Mouse (Mus musculus): Measurements from ENCODE around the gene Picalm. TPM values are rescaled to one million over a fixed set of nuclear protein-coding genes. Genes with fewer than 3 reads are reported as not detected.

Gene Picalm
- total RNA-seq, 2 experiments from 2014 or later: 800 to 1,102 TPM

DNA sequence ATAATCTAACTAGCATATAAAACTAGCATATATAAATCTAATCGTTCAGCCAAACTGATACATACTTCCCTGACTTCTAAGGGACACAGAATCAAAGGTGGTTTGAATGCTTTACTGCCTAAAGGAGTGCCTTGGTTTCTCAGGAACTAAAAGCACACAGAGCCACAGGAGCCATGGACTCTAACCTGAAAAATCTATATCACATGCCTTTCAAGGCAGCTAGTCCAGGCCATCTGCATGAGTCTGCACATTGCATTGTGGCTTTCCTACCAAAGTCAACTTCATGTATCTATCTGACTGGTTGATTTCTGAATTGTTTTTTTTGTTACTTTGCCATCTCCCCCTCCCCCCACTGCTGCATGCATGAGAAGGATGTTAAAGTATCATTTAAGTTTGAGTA, 50.6 kb downstream of the Picalm start:
- no peak for ATAC-seq (replicated peaks; ENCODE audit: low FRiP score, poor library complexity, severe bottlenecking)

DNA sequence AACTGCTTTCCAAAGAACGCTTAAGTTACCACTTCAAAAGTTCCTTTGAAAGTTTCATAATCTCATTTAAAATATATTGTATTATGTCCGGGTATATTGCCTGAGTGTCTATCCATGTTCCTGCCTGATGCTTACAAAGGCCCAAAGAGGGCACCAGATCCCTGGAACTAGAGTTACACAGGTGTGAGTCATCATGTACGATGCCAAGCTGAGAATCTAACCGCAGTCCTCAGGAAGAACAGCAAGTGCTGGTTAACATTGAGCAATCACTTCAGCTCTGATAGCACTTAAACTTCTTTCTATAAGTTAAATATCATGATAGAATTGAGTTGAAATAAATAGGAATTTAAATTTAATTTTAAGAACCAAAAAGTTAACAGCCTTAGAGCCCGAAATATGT, 70.2 kb downstream of the Picalm start:
- no peak for ATAC-seq (replicated peaks; ENCODE audit: low FRiP score, poor library complexity, severe bottlenecking)

DNA sequence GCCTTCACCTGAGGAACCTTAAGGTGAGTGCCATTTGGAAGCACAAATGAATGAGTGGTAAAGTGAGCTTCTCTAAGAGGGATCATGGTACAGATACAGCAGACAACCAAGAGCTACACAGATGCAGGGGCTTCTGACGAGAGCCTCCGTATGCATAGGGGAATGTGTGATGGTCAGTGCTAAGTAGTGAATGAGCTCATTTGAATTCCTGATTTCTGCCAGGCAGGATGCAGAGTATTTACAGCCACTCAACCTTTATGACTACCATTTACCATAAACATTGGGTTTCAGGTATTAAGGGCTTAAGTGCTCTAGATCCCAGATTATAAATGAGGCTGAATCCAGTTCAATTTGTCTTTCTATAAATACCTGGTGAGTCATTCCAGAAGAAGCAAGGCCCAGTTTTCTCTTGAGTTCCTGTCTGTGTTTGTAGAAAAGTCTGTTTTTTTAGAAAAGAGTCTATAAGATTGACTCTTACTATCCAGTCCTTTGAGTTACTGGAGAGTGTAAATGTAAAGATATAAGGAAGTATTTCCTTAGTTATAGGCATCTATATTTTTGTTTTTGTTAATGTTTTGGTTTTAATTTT, 72.0 kb downstream of the Picalm start:
- no peak for ATAC-seq (replicated peaks; ENCODE audit: low FRiP score, poor library complexity, severe bottlenecking)

DNA sequence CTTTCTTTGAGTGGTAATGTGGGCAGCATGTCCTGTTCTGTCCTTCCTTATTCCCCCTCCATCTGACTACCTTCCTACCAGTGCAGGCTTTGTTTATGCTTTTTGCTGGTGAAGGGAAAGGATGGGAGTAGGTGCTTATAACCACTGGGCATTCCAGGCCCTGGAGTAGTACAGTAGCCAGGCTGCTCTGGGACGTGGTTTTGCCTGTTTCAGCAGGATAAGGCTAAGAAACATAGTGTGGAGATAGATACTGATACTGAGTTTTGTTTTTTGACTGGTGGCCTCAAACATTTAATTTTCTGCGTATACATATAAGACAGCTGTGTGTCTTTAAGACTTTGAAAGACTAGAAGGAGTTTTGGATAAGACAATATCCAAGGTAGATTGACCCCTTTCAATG, 73.9 kb downstream of the Picalm start:
- no peak for ATAC-seq (replicated peaks; ENCODE audit: low FRiP score, poor library complexity, severe bottlenecking)

DNA sequence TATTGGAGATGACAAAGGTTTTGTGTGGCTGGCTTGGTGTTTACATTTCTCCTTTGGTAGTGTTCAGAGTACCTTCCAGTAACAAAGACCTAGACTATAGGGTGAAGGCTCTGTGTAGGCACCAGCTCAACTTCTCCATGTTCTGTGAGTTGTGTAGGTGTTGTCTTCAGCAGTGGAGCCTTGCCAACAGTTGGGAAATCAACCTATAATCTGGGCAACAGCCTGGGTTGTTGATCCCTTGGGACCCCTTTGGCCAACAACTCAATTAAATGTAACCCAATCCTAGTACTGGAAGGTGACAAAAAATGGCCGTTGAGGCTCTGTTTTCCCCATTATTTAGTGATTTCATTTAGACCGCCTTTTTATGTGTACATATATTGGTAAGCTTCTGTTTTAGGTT, 80.1 kb downstream of the Picalm start:
- no peak for ATAC-seq (replicated peaks; ENCODE audit: low FRiP score, poor library complexity, severe bottlenecking)

DNA sequence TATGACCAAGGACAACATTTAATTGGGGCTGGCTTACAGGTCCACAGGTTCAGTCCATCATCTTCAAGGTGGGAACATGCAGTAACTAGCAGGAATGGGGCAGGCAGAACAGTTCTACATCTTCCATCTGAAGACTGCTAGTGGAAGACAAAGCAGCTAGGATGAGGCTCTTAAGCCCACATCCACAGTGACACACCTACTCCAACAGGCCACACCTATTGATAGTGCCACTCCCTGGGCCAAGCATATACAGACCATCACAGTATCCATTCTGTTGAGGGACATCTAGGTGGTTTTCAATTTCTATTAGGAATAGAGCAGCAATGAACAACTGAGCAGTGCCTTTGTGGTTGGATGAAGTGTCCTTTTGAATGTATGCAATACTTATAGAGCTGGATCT, 80.9 kb downstream of the Picalm start:
- no peak for ATAC-seq (replicated peaks; ENCODE audit: low FRiP score, poor library complexity, severe bottlenecking)

DNA sequence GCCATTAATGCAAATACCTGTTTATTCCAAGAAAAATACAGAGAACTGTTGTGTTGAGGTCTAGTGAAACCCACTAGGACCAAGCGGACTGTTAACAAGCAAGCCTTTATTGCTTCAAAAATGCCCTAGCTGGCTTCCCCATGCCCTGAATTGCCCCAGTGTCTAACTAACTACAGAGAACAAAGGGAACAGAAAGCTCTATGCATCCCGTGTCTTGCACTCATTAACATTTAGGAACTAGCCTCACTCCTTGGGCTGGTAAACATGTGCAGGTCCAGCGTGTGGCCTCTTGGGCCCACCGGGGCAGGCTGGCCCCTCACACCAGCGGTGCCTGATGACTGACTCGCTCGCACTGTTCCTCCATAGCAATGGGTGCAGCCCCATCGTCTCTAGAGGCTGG, 86.5 kb downstream of the Picalm start:
- ATAC-seq (replicated peaks; ENCODE audit: low FRiP score, poor library complexity, severe bottlenecking): no peak

DNA sequence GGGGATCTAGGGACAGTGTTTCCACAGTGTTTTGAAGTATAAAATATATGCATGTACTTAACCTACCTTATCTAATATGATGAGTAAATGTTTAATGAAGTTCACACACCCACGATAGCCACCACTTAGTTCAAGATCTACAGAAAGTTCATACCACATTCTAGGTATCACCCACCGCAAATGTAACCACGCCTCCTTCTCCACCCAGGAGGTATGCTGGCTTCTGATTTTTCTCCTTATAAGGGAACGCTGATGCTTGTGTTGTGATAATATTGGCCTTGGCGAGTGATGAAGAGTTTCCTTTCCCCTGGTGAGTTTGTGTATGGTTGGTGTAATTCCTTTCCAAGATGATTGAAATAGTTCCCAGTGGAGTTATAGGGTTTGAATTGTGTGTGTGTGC, 88.1 kb downstream of the Picalm start:
- ATAC-seq (replicated peaks; ENCODE audit: low FRiP score, poor library complexity, severe bottlenecking): no peak

DNA sequence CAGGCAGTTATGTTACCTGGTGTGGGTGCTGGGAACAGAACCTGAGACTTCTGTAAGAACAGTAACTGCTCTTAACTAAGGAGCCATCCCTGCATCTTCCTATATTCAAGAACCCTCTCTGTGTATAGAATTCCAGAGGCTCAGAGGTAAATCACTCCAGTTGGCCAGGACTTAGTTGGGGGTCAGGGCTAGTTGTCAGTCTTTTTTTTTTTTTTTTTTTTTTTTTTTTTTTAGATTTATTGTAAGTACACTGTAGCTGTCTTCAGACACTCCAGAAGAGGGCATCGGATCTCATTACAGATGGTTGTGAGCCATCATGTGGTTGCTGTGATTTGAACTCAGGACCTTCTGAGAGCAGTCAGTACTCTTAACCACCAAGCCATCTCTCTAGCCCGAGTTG, 91.5 kb downstream of the Picalm start:
- no peak for ATAC-seq (replicated peaks; ENCODE audit: low FRiP score, poor library complexity, severe bottlenecking)

DNA sequence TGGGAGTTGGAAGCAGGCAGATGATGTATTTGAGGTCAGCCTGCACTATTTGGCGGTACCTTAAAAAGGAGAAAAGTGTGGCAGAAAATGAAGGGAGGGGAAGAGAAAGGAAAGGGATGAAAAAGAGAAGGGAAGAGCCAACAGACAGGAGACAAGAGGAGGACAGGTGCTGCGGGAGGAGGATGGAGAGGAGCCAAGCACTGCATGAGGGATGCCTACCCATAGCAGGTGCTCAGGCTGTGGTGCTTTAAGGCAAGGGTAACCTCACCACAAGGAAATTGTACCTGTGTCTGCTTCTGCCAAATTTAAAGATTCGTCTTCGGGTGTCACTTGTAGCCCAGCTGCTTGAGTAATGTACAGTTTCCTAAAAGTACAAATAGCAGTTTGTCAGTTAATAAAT, 98.1 kb downstream of the Picalm start:
- ATAC-seq (replicated peaks; ENCODE audit: low FRiP score, poor library complexity, severe bottlenecking): no peak

DNA sequence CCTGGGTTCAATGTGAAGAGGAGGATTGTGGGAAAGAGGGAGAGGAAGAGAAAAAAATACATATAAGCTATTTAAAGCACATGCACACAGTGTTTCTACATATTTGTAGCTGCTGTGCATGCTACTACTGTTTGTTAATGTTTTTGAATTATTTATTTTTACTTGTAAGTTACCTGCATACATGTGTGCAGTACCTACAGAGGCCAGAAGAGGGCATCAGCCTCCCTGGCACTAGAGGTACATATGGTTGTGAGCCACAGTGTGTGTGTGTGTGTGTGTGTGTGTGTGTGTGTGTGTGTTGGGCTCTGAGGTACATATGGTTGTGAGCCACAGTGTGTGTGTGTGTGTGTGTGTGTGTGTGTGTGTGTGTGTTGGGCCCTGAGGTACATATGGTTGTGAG, 98.9 kb downstream of the Picalm start:
- ATAC-seq (replicated peaks; ENCODE audit: low FRiP score, poor library complexity, severe bottlenecking): peak; percentile 53

DNA sequence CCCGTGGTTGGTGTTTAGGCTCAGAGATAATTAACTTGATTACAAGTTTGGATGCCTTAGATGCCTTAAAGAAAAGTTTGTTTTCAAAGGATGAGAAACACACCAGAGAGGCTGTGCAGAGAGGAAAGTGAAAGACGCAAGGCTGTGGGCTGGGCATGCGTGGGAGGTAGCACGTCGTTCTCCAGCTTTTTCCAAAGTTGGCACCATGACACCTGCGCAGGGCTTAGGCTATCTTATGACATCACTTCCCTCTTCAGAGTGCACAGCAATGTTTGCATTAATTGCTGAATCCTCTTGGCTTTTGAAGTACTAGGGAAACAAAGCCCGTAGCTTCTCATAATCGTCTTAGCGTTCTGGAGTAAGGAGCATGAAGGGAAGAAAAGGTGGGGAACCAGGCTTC, 101.4 kb downstream of the Picalm start:
- no peak for ATAC-seq (replicated peaks; ENCODE audit: low FRiP score, poor library complexity, severe bottlenecking)

DNA sequence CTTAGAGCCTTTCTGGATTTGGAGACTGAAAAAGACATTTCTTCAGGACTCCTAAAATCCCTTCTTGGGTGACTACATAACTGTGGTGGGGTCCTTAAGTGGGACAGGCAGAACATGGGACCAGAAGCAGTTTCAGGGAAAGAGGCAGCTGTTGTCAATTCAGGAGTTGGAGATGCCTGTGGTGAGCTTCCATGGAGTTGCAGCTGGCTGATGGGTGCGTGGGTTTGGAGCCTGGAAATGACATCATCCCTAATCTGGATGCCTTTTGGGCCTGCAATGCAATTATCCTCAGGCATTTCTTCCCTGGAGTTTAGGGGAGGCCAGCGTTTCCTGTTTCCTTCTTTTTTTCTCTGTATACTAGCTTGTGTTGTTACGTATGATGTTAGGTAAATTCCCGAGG, 103.9 kb downstream of the Picalm start:
- no peak for ATAC-seq (replicated peaks; ENCODE audit: low FRiP score, poor library complexity, severe bottlenecking)

DNA sequence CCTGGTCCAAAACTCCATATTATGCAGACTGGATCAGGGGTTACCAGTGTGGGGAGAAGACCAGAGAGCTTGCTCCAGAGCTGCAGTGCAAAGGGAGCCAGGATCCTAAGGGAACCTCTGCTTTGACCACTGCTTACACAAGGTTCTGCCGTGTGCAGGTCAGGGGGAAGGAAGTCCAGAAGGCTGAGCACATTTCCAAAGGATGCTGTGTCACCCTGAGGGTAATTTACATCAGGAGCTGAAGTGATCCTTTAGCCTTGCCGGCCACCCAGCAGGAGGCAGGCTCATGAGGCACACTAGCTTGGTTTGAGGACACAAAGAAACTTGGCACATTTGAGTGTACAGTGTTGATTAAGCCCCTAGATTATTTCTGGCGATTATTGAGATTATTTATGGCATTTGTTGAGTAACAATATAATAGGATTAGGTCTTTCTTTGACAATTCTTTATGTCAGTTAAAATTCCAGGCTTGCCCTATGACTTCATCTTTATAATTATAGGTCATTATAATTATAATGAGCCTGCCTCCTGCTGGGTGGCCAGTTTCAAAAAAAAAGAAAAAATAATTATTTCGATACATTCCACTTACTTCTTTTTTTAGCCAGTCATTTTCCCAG, 106.4 kb downstream of the Picalm start:
- ATAC-seq (replicated peaks; ENCODE audit: low FRiP score, poor library complexity, severe bottlenecking): no peak

DNA sequence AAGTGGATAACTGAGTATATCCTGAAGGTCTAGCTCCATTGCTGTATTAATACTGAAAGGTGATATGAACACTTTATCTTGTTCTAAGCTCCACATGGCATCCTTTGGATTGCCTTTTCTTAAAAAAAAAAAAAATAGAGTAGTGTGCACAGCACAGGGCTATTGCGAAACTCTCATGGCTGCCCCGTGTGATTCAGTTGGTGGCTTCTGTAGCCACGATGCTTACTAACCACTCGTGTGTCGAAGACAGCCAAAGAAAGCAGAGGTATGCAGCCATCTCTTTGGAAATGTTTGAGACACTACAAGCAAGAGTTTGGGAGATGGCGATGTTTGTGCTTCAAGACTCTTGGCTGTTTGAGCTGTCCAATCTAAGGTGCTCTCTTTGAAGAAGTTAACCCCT, 113.1 kb downstream of the Picalm start:
- ATAC-seq (replicated peaks; ENCODE audit: low FRiP score, poor library complexity, severe bottlenecking): no peak

DNA sequence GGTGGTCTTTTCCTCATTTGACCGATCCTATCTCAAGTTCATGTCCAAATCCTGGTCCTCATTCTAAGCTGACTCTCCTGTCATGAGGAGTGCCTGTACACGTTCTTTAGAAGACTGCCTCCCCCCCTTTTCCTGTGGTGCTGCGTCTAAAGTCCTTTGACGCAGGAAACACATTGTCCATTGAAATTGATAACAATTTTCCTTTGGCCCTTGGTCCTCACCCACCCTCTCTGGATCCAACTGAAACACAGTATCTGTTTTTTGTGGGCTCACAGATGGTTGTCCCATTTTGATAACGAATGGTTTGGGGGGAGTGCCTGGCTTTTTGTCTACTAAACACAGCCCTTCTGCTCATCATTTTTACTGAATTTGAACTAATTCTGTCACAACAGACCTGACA, 113.6 kb downstream of the Picalm start:
- no peak for ATAC-seq (replicated peaks; ENCODE audit: low FRiP score, poor library complexity, severe bottlenecking)

DNA sequence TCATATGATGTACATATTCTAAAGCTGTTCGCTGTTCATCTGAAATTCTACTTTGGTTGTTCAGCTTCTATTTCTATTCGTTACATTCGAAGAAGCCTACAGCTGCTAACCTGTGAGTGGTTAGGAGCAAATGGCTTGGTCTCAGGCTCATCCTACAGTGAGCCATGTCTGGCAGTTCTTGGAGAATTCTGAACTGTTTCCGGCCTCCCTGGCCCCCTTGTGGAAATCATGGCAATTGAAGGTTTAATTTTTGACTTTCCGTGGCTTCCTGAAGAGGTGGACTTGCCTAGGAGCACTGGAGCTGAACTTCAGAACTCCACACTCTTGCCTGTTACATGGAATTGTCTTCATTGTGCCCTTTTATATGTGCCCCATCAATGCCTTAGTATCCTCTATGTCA, 122.9 kb downstream of the Picalm start:
- no peak for ATAC-seq (replicated peaks; ENCODE audit: low FRiP score, poor library complexity, severe bottlenecking)

DNA sequence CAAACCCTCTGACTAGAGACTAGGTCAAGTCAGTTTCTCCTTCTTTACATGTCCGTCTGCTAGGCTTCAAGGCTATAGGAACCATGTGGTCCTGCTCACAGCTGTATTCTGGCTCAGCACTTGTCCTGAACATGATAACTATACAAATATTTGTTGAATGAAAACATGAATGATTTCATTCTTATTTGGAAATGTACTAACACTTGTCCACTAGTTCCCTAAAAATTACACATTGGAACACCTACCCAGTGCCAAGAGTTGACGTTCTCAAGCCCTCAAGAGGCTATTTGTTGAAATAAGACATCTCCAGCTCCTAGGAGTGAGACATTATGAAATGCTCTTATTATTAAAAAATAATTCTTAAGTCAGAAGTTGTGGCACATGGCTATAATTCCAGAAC, 128.7 kb downstream of the Picalm start:
- no peak for ATAC-seq (replicated peaks; ENCODE audit: low FRiP score, poor library complexity, severe bottlenecking)

DNA sequence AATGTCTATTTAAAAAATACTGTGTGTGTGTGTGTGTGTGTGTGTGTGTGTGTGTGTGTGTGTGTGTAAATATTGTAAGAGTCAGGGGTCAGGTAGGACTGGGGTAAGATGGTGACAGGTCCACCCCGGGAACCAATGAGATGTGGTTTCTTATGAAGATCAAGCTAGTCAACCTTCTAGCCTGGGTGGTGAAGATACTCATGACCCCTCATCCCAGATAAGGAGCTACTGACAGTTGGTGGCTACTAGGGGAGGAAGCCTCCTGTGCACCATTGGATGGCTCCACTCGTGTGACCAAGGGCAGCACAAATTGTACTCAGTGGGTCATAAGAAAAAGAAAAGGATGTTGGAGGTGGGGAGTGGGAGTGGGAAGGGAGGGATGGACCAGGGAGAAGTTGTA, 129.9 kb downstream of the Picalm start:
- ATAC-seq (replicated peaks; ENCODE audit: low FRiP score, poor library complexity, severe bottlenecking): no peak

DNA sequence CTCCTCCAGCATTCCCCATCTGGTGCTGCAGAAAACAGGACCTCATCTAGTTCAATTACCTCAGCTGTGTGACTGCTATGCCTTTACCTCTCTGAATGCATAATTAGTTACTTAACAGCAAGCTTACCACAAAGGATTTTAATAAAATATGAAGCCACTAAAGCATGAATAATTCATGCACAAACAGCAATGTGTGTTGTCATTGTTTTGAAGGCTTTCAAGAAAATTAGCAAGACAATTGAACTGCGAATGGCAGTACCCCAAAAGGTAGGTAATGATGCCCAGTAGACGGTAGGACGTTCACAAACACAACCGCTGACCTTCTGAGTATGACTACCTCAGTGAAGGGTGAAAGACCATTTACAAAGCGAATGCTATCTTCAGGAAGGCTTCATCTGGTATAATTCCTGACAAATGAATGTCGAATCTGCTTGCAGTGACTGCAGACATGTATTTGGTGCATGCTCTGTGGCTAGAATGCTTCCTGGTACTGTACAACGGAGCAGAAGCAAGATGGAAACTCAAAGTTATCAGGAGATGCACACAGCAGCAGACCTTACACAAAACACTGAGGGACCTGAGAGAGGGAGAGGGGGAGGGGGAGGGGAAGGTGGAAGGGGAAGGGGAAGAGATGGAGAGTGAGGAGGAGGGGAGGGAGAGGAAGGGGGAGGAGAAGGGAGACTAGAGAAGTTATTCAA, 132.0 kb downstream of the Picalm start:
- no peak for ATAC-seq (replicated peaks; ENCODE audit: low FRiP score, poor library complexity, severe bottlenecking)
